Mouse (Mus musculus) cerebellum, adult 2 months (tissue): ENCODE measurements at regions not wholly inside any gene's neighbourhood (a gene's known extent, or its start where the extent isn't known, plus 50 kb on each side); places are given as distances from the start of the nearest gene placed in this dataset.

Source experiments
- CTCF ChIP-seq: fragments of 200-500 bp; IDR thresholded peaks from 2 replicates; pipeline ENCODE4 v1.5.1; 2011; ENCODE audit warnings: low read depth, mild to moderate bottlenecking, control low read depth, low read length, moderate library complexity, borderline replicate concordance; ENCODE audit not compliant: insufficient read depth
- POLR2A ChIP-seq: fragments of 200-500 bp; IDR thresholded peaks from 2 replicates; pipeline ENCODE4 v1.6.1; 2011; ENCODE audit warnings: low read length, control low read depth, borderline replicate concordance; ENCODE audit not compliant: insufficient read depth

DNA sequence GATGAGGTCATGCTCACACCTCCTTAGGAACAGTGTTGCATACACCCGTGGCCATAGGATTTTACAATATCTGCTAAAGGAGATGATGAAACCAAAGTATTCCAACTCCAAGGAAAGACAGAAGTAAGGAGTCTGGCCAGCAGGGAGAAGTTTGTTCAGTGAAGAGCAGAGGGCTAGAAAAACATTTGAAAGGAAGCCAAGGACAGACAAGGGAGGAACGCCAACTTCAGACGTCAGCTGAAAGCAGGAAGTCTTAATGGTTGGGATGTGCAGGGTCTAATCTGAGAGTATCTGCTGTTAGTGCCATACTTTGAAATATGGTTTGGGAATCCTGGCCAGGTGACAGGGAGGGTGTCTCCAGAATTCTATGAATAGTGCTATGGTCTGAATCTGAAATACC, 98.5 kb upstream of the Irf2bp2 start:
- no peak for TF ChIP-seq CTCF
- no peak for TF ChIP-seq POLR2A
